Mouse (Mus musculus): ENCODE results near the gene Olfr384. TPM values are rescaled to one million over a fixed set of nuclear protein-coding genes. Genes with fewer than 3 reads are reported as not detected.
"Not testable (repeated sequence)": the region's sequence is repeated elsewhere in the genome, so short reads cannot be mapped to it uniquely, and the experiment has no call there.

Olfr384 gene
- not detected for total RNA-seq (2021)

- intact Hi-C loops (cut with DNase I), result loop anchor here (2.0 kb wide), 1 partner anchor 45 kb away; no protein-coding TSS in a partner anchor
- DNase-seq, result no peak
Measured at GRCm38 (mm10) chr11:73598294-73598693, at the start of gene Olfr384. Olfr384 (plus strand) TSS chr11:73598594.

GRCm38 (mm10) chr11:73579871-73580270 is 18.5 kb upstream of the Olfr384 start:
- intact Hi-C loops (cut with DNase I), result no loop called here
- no peak for DNase-seq

- intact Hi-C loops (cut with DNase I); DNase-seq: not testable (repeated sequence)
Measured at GRCm38 (mm10) chr11:73583188-73583587, 15.2 kb upstream of the Olfr384 start.

DNA sequence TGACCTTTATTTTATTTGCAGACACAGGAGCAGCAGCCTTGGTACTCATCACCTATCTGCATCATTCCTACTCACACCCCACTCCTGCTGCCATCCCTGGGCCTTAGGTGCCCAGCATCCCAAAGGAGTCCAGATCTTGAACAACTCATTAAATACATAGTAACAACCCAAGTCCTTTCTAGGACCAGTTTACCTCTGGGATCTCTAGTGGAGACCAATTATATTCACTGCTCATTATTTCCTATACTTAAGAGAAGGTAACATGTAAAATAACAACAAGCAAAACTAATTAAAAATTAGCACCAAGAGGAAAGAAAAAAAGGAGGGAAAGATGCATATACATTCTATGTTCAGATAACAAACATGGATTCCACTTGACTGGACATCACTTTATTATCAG is 5.5 kb upstream of the Olfr384 start, which contains the start of gene Olfr385:
Olfr385 (minus strand) TSS at position 101 of the 400 bp plus-strand sequence.
- intact Hi-C loops (cut with DNase I), result no loop called here
- DNase-seq, result no peak

Other genes with a start within 250 kb of the Olfr384 start
- gene Olfr20, start 247.8 kb upstream of the Olfr384 start, total RNA-seq (2021), result not detected
- gene Olfr376, start 227.3 kb upstream of the Olfr384 start, total RNA-seq (2021), result not detected
- not detected for gene Olfr1, start 199.0 kb upstream of the Olfr384 start, total RNA-seq (2021)
- gene Olfr378, start 170.1 kb upstream of the Olfr384 start, total RNA-seq (2021), result not detected
- not detected for gene Olfr380, start 141.1 kb upstream of the Olfr384 start, total RNA-seq (2021)
- not detected for gene Olfr381, start 107.0 kb upstream of the Olfr384 start, total RNA-seq (2021)
- not detected for gene Olfr382, start 81.4 kb upstream of the Olfr384 start, total RNA-seq (2021)
- gene Olfr385, start 5.6 kb upstream of the Olfr384 start, total RNA-seq (2021), result not detected
- not detected for gene Zfp735, start 90.2 kb downstream of the Olfr384 start, total RNA-seq (2021)
- gene Olfr389, start 182.1 kb downstream of the Olfr384 start, total RNA-seq (2021), result not detected
- not detected for gene Olfr390, start 184.4 kb downstream of the Olfr384 start, total RNA-seq (2021)
- gene Olfr391-ps, start 204.5 kb downstream of the Olfr384 start, total RNA-seq (2021), result not detected
- not detected for gene Olfr392, start 218.5 kb downstream of the Olfr384 start, total RNA-seq (2021)